Mouse (Mus musculus): ENCODE measurements around the gene Tmem139.

Gene Tmem139

GRCm38 (mm10) chr6:42282865-42283528 is 21.2 kb downstream of the Tmem139 start:
- DNase-seq (ENCODE audit: low spot score), result no peak

- no peak for DNase-seq (ENCODE audit: low spot score)
Observed at GRCm38 (mm10) chr6:42286448-42286847, 24.7 kb downstream of the Tmem139 start, which contains the start of gene Clcn1. Gene Clcn1, plus strand, starts transcription at chr6:42286685.

- DNase-seq (ENCODE audit: low spot score), result no peak
Observed at GRCm38 (mm10) chr6:42287562-42287961, 25.8 kb downstream of the Tmem139 start.

- DNase-seq (ENCODE audit: low spot score), result no peak
Observed at GRCm38 (mm10) chr6:42293327-42293726, 31.6 kb downstream of the Tmem139 start.

GRCm38 (mm10) chr6:42295549-42296094 is 33.9 kb downstream of the Tmem139 start:
- DNase-seq (ENCODE audit: low spot score), result no peak

- DNase-seq (ENCODE audit: low spot score), result no peak
Observed at GRCm38 (mm10) chr6:42299362-42299761, 37.6 kb downstream of the Tmem139 start.

- DNase-seq (ENCODE audit: low spot score), result no peak
Observed at GRCm38 (mm10) chr6:42309816-42310378, 48.1 kb downstream of the Tmem139 start.

GRCm38 (mm10) chr6:42310427-42311053 is 48.8 kb downstream of the Tmem139 start:
- no peak for DNase-seq (ENCODE audit: low spot score)
